Mouse (Mus musculus): ENCODE results near the gene Ssc4d. TPM values are rescaled to one million over a fixed set of nuclear protein-coding genes. Genes with fewer than 3 reads are reported as not detected.

The Ssc4d gene
- polyA plus RNA-seq, 1 experiment from 2014 or later, result 3.8 TPM

GRCm38 (mm10) chr5:135979381-135979780 is 5.0 kb upstream of the Ssc4d start:
- ATAC-seq (ENCODE audit: insufficient read depth) (no peak), DNase-seq (no peak)
- no peak for TF ChIP-seq CTCF (IDR thresholded peaks at IDR 0.05; ENCODE audit: low read depth)
- Histone ChIP-seq H3K4me1 (ENCODE audit: insufficient read depth) (no peaks in the 10 kb centered on the region), H3K9ac (no peak overlapping the region), H3K4me2 (no peak overlapping the region), H3K4me3 (ENCODE audit: low read depth, low read length) (no peak overlapping the region), H3K27me3 (ENCODE audit: insufficient read depth, low read length) (no peaks in the 10 kb centered on the region), H3K36me3 (ENCODE audit: insufficient read depth) (no peaks in the 10 kb centered on the region), H3K27ac (ENCODE audit: low read depth) (no peak overlapping the region), H3K9me3 (ENCODE audit: low read depth, low read length) (no peaks in the 10 kb centered on the region)
- WGBS, result 86% methylated on average over 5 of the region's 5 CpGs

- DNase-seq, result no peak
- no peaks in the 10 kb centered on the region for H3K4me1 ChIP-seq (ENCODE audit: insufficient read depth)
- ATAC-seq (ENCODE audit: insufficient read depth), result no peak
- H3K27ac ChIP-seq (ENCODE audit: low read depth), result no peak overlapping the region
- H3K4me2 ChIP-seq, result no peak overlapping the region
- TF ChIP-seq CTCF (IDR thresholded peaks at IDR 0.05; ENCODE audit: low read depth), result no peak
- H3K36me3 ChIP-seq (ENCODE audit: insufficient read depth), result no peaks in the 10 kb centered on the region
- no peaks in the 10 kb centered on the region for H3K27me3 ChIP-seq (ENCODE audit: insufficient read depth, low read length)
- H3K9me3 ChIP-seq (ENCODE audit: low read depth, low read length), result no peaks in the 10 kb centered on the region
- H3K4me3 ChIP-seq (ENCODE audit: low read depth, low read length), result no peak overlapping the region
- 90% methylated on average over 8 of the region's 8 CpGs for WGBS
- H3K9ac ChIP-seq, result no peak overlapping the region
Measured at GRCm38 (mm10) chr5:135975893-135976668, 1.8 kb upstream of the Ssc4d start.

GRCm38 (mm10) chr5:135971876-135972275 is 2.5 kb downstream of the Ssc4d start:
- no peak for TF ChIP-seq CTCF (IDR thresholded peaks at IDR 0.05; ENCODE audit: low read depth)

GRCm38 (mm10) chr5:135970247-135970646 is 4.1 kb downstream of the Ssc4d start:
- ATAC-seq (ENCODE audit: insufficient read depth) (no peak), DNase-seq (no peak)
- Histone ChIP-seq H3K9me3 (ENCODE audit: low read depth, low read length) (no peaks in the 10 kb centered on the region), H3K4me2 (no peak overlapping the region), H3K36me3 (ENCODE audit: insufficient read depth) (no peaks in the 10 kb centered on the region), H3K27me3 (ENCODE audit: insufficient read depth, low read length) (no peaks in the 10 kb centered on the region), H3K4me3 (ENCODE audit: low read depth, low read length) (no peak overlapping the region), H3K4me1 (ENCODE audit: insufficient read depth) (no peaks in the 10 kb centered on the region), H3K9ac (no peak overlapping the region), H3K27ac (ENCODE audit: low read depth) (no peak overlapping the region)
- no peak for TF ChIP-seq CTCF (IDR thresholded peaks at IDR 0.05; ENCODE audit: low read depth)
- 69% methylated on average over 6 of the region's 6 CpGs for WGBS

More at GRCm38 (mm10) chr5:135971876-135972275, 2.5 kb downstream of the Ssc4d start:
- Histone ChIP-seq H3K4me1 (ENCODE audit: insufficient read depth) (no peaks in the 10 kb centered on the region), H3K9ac (no peak overlapping the region), H3K4me3 (ENCODE audit: low read depth, low read length) (no peak overlapping the region), H3K4me2 (no peak overlapping the region), H3K27me3 (ENCODE audit: insufficient read depth, low read length) (no peaks in the 10 kb centered on the region), H3K27ac (ENCODE audit: low read depth) (no peak overlapping the region), H3K36me3 (ENCODE audit: insufficient read depth) (no peaks in the 10 kb centered on the region), H3K9me3 (ENCODE audit: low read depth, low read length) (no peaks in the 10 kb centered on the region)
- WGBS, result 77% methylated on average over 7 of the region's 7 CpGs
- DNase-seq, result no peak
- no peak for ATAC-seq (ENCODE audit: insufficient read depth)

- TF ChIP-seq CTCF (IDR thresholded peaks at IDR 0.05; ENCODE audit: low read depth), result peak; percentile 71
- no peak overlapping the region for H3K27ac ChIP-seq (ENCODE audit: low read depth)
- no peaks in the 10 kb centered on the region for H3K36me3 ChIP-seq (ENCODE audit: insufficient read depth)
- H3K9ac ChIP-seq, result no peak overlapping the region
- ATAC-seq (ENCODE audit: insufficient read depth) (no peak), DNase-seq (peak; percentile 61)
- no peaks in the 10 kb centered on the region for H3K27me3 ChIP-seq (ENCODE audit: insufficient read depth, low read length)
- H3K4me1 ChIP-seq (ENCODE audit: insufficient read depth), result no peaks in the 10 kb centered on the region
- H3K4me3 ChIP-seq (ENCODE audit: low read depth, low read length), result no peak overlapping the region
- no peak overlapping the region for H3K4me2 ChIP-seq
- H3K9me3 ChIP-seq (ENCODE audit: low read depth, low read length), result no peaks in the 10 kb centered on the region
- WGBS, result 49% methylated on average over 1 of the region's 1 CpGs
Measured at GRCm38 (mm10) chr5:135968781-135969180, 5.5 kb downstream of the Ssc4d start.

- no peak for ATAC-seq (ENCODE audit: insufficient read depth)
- Histone ChIP-seq H3K4me2 (no peak overlapping the region), H3K27ac (ENCODE audit: low read depth) (no peak overlapping the region), H3K9ac (no peak overlapping the region), H3K36me3 (ENCODE audit: insufficient read depth) (no peaks in the 10 kb centered on the region), H3K27me3 (ENCODE audit: insufficient read depth, low read length) (no peaks in the 10 kb centered on the region), H3K4me3 (ENCODE audit: low read depth, low read length) (no peak overlapping the region), H3K9me3 (ENCODE audit: low read depth, low read length) (no peaks in the 10 kb centered on the region), H3K4me1 (ENCODE audit: insufficient read depth) (peaks cover 2% of the 10 kb centered on the region; the same call in 1 of the 2 replicates)
- 63% methylated on average over 9 of the region's 9 CpGs for WGBS
- peak; percentile 58 for TF ChIP-seq CTCF (IDR thresholded peaks at IDR 0.05; ENCODE audit: low read depth)
- DNase-seq, result peak; percentile 26
Measured at GRCm38 (mm10) chr5:135966866-135967265, 7.5 kb downstream of the Ssc4d start.

- Histone ChIP-seq H3K27me3 (ENCODE audit: insufficient read depth, low read length) (no peaks in the 10 kb centered on the region), H3K9me3 (ENCODE audit: low read depth, low read length) (no peaks in the 10 kb centered on the region), H3K4me1 (ENCODE audit: insufficient read depth) (peaks cover 10% of the 10 kb centered on the region; the same call in 1 of the 2 replicates), H3K4me2 (peak overlapping the region; percentile 54), H3K36me3 (ENCODE audit: insufficient read depth) (no peaks in the 10 kb centered on the region), H3K27ac (ENCODE audit: low read depth) (peak overlapping the region; percentile 54), H3K4me3 (ENCODE audit: low read depth, low read length) (peak overlapping the region; percentile 26), H3K9ac (no peak overlapping the region; the same call in 1 of the 2 replicates)
- ATAC-seq (ENCODE audit: insufficient read depth), result no peak
- WGBS, result 7% methylated on average over 24 of the region's 24 CpGs
- peak; percentile 50 for TF ChIP-seq CTCF (IDR thresholded peaks at IDR 0.05; ENCODE audit: low read depth)
- DNase-seq, result peak; percentile 61
Measured at GRCm38 (mm10) chr5:135965501-135965930, 8.8 kb downstream of the Ssc4d start.
